Mouse (Mus musculus) forebrain, embryonic 13.5 days (tissue): ENCODE results near the gene Otub2. TPM values are rescaled to one million over a fixed set of nuclear protein-coding genes. Genes with fewer than 3 reads are reported as not detected.

Source experiments
- ATAC-seq: fragments of 200-750 bp; cut with Nextera tagmentation; 2 replicates; pipeline ENCODE4 v1.8.0; 2017
- H3K27ac ChIP-seq: fragments of 300-500 bp; sonication (generic); 2 replicates; pipeline ENCODE4 v1.5.1; 2015; ENCODE audit warnings: inconsistent platforms, mild to moderate bottlenecking, moderate library complexity
- H3K27me3 ChIP-seq: fragments of 300-500 bp; sonication (generic); 2 replicates; pipeline ENCODE4 v1.6.1; 2015; ENCODE audit warnings: mild to moderate bottlenecking, inconsistent platforms
- H3K36me3 ChIP-seq: fragments of 300-500 bp; sonication (generic); 2 replicates; pipeline ENCODE4 v1.6.1; 2015; ENCODE audit warnings: mild to moderate bottlenecking, inconsistent platforms; ENCODE audit not compliant: poor library complexity, severe bottlenecking
- H3K4me1 ChIP-seq: fragments of 300-500 bp; sonication (generic); 2 replicates; pipeline ENCODE4 v1.6.1; 2015; ENCODE audit warnings: inconsistent platforms
- H3K4me2 ChIP-seq: fragments of 300-500 bp; sonication (generic); 2 replicates; pipeline ENCODE4 v1.6.1; 2015; ENCODE audit warnings: inconsistent platforms, mild to moderate bottlenecking, moderate library complexity
- H3K4me3 ChIP-seq: fragments of 300-500 bp; sonication (generic); 2 replicates; pipeline ENCODE4 v1.5.1; 2015; ENCODE audit warnings: mild to moderate bottlenecking, inconsistent platforms
- H3K9ac ChIP-seq: fragments of 300-500 bp; sonication (generic); 2 replicates; pipeline ENCODE4 v1.6.1; 2015; ENCODE audit warnings: mild to moderate bottlenecking, inconsistent platforms
- H3K9me3 ChIP-seq: fragments of 300-500 bp; sonication (generic); replicated peaks from 2 replicates; pipeline ENCODE4 v1.6.1; 2016; ENCODE audit warnings: inconsistent platforms
- WGBS: fragments of 180-500 bp; shearing (Covaris S2); methylation state at CpG from one replicate; pipeline ENCODE4 v1.1.7; 2015; 5-methylcytosine and 5-hydroxymethylcytosine counted together
- polyA plus RNA-seq: library from polyadenylated mRNA; unstranded; fragments of >200 nt; fragmentation: Nextera tagmentation; extraction: Ambion mirVana; gene quantifications from 2 replicates; pipeline ENCODE4 v1.2.1, GENCODE M21; 2015

The Otub2 gene
- polyA plus RNA-seq, 1 experiment from 2014 or later, result 14.5 TPM

- no peak overlapping the region for H3K9ac ChIP-seq
- no peak overlapping the region for H3K4me2 ChIP-seq
- H3K4me3 ChIP-seq, result no peak overlapping the region
- H3K27ac ChIP-seq, result no peak overlapping the region
- no peaks in the 10 kb centered on the region for H3K27me3 ChIP-seq
- no peaks in the 10 kb centered on the region for H3K4me1 ChIP-seq
- no peak for ATAC-seq
- no peaks in the 10 kb centered on the region for H3K9me3 ChIP-seq
- H3K36me3 ChIP-seq, result no peaks in the 10 kb centered on the region
- WGBS, result 70% methylated on average over 4 of the region's 4 CpGs
Observed at GRCm38 (mm10) chr12:103358951-103359801, 29.3 kb upstream of the Otub2 start.

- Histone ChIP-seq H3K9me3 (no peaks in the 10 kb centered on the region), H3K4me2 (no peak overlapping the region), H3K27ac (no peak overlapping the region), H3K4me1 (no peaks in the 10 kb centered on the region), H3K4me3 (no peak overlapping the region), H3K9ac (no peak overlapping the region), H3K36me3 (no peaks in the 10 kb centered on the region), H3K27me3 (no peaks in the 10 kb centered on the region)
- no peak for ATAC-seq
- 84% methylated on average over 8 of the region's 8 CpGs for WGBS
Observed at GRCm38 (mm10) chr12:103360812-103361211, 27.7 kb upstream of the Otub2 start.

GRCm38 (mm10) chr12:103361539-103362307, 26.8 kb upstream of the Otub2 start:
- H3K4me2 ChIP-seq, result no peak overlapping the region
- no peaks in the 10 kb centered on the region for H3K27me3 ChIP-seq
- no peak overlapping the region for H3K4me3 ChIP-seq
- H3K27ac ChIP-seq, result no peak overlapping the region
- ATAC-seq, result no peak
- no peaks in the 10 kb centered on the region for H3K9me3 ChIP-seq
- H3K4me1 ChIP-seq, result no peaks in the 10 kb centered on the region
- 89% methylated on average over 17 of the region's 17 CpGs for WGBS
- no peaks in the 10 kb centered on the region for H3K36me3 ChIP-seq
- H3K9ac ChIP-seq, result no peak overlapping the region

GRCm38 (mm10) chr12:103362336-103362735, 26.1 kb upstream of the Otub2 start:
- peaks cover under 1% of the 10 kb centered on the region; the same call in 1 of the 2 replicates for H3K4me1 ChIP-seq
- no peaks in the 10 kb centered on the region for H3K36me3 ChIP-seq
- H3K27ac ChIP-seq, result no peak overlapping the region
- H3K4me3 ChIP-seq, result no peak overlapping the region
- H3K4me2 ChIP-seq, result no peak overlapping the region
- no peak for ATAC-seq
- H3K9me3 ChIP-seq, result no peaks in the 10 kb centered on the region
- WGBS, result 79% methylated on average over 3 of the region's 3 CpGs
- H3K9ac ChIP-seq, result no peak overlapping the region
- no peaks in the 10 kb centered on the region for H3K27me3 ChIP-seq

GRCm38 (mm10) chr12:103367171-103367570, 21.3 kb upstream of the Otub2 start:
- Histone ChIP-seq H3K36me3 (no peaks in the 10 kb centered on the region), H3K4me1 (peaks cover 4% of the 10 kb centered on the region; the same call in 1 of the 2 replicates), H3K27me3 (0 out of 2 replicates have a peak, but pooled peaks cover 3% of the 10 kb centered on the region), H3K27ac (no peak overlapping the region), H3K4me2 (no peak overlapping the region), H3K9me3 (no peaks in the 10 kb centered on the region), H3K4me3 (no peak overlapping the region), H3K9ac (no peak overlapping the region)
- WGBS, result 76% methylated on average over 2 of the region's 2 CpGs
- ATAC-seq, result no peak

- H3K4me2 ChIP-seq, result peak overlapping the region; percentile 24; the same call in 1 of the 2 replicates
- peak; percentile 84 for ATAC-seq
- H3K9me3 ChIP-seq, result no peaks in the 10 kb centered on the region
- 19% methylated on average over 18 of the region's 18 CpGs for WGBS
- H3K4me3 ChIP-seq, result no peak overlapping the region
- H3K36me3 ChIP-seq, result no peaks in the 10 kb centered on the region
- H3K9ac ChIP-seq, result no peak overlapping the region
- 0 out of 2 replicates have a peak, but pooled peaks cover 3% of the 10 kb centered on the region for H3K27me3 ChIP-seq
- no peak overlapping the region for H3K27ac ChIP-seq
- peaks cover 4% of the 10 kb centered on the region; the same call in 1 of the 2 replicates for H3K4me1 ChIP-seq
Observed at GRCm38 (mm10) chr12:103367620-103368325, 20.7 kb upstream of the Otub2 start.

- 88% methylated on average over 7 of the region's 7 CpGs for WGBS
- Histone ChIP-seq H3K27me3 (0 out of 2 replicates have a peak, but pooled peaks cover 3% of the 10 kb centered on the region), H3K9ac (no peak overlapping the region), H3K4me2 (peak overlapping the region; percentile 24; the same call in 1 of the 2 replicates), H3K36me3 (no peaks in the 10 kb centered on the region), H3K27ac (no peak overlapping the region), H3K9me3 (no peaks in the 10 kb centered on the region), H3K4me1 (peaks cover 4% of the 10 kb centered on the region; the same call in 1 of the 2 replicates), H3K4me3 (no peak overlapping the region)
- peak; percentile 11; the same call in 1 of the 2 replicates for ATAC-seq
Observed at GRCm38 (mm10) chr12:103368326-103368669, 20.2 kb upstream of the Otub2 start.

- no peak for ATAC-seq
- H3K27ac ChIP-seq, result no peak overlapping the region
- H3K36me3 ChIP-seq, result no peaks in the 10 kb centered on the region
- no peak overlapping the region for H3K4me3 ChIP-seq
- peaks cover 4% of the 10 kb centered on the region; the same call in 1 of the 2 replicates for H3K4me1 ChIP-seq
- H3K27me3 ChIP-seq, result 0 out of 2 replicates have a peak, but pooled peaks cover 3% of the 10 kb centered on the region
- no peak overlapping the region for H3K9ac ChIP-seq
- H3K9me3 ChIP-seq, result no peaks in the 10 kb centered on the region
- H3K4me2 ChIP-seq, result no peak overlapping the region
- WGBS, result 72% methylated on average over 2 of the region's 2 CpGs
Observed at GRCm38 (mm10) chr12:103368777-103369176, 19.7 kb upstream of the Otub2 start.

- Histone ChIP-seq H3K36me3 (no peaks in the 10 kb centered on the region), H3K4me2 (no peak overlapping the region), H3K4me1 (peaks cover 4% of the 10 kb centered on the region; the same call in 1 of the 2 replicates), H3K9me3 (no peaks in the 10 kb centered on the region), H3K4me3 (no peak overlapping the region), H3K27me3 (0 out of 2 replicates have a peak, but pooled peaks cover 3% of the 10 kb centered on the region), H3K9ac (no peak overlapping the region), H3K27ac (no peak overlapping the region)
- ATAC-seq, result no peak
- 81% methylated on average over 4 of the region's 4 CpGs for WGBS
Observed at GRCm38 (mm10) chr12:103370861-103371260, 17.6 kb upstream of the Otub2 start.

- no peaks in the 10 kb centered on the region for H3K36me3 ChIP-seq
- WGBS, result 29% methylated on average over 6 of the region's 6 CpGs
- 0 out of 2 replicates have a peak, but pooled peaks cover 3% of the 10 kb centered on the region for H3K27me3 ChIP-seq
Observed at GRCm38 (mm10) chr12:103371711-103372110, 16.8 kb upstream of the Otub2 start.

GRCm38 (mm10) chr12:103373530-103374236, 14.8 kb upstream of the Otub2 start:
- WGBS, result 80% methylated on average over 8 of the region's 8 CpGs
- H3K9me3 ChIP-seq, result no peaks in the 10 kb centered on the region
- peaks cover 8% of the 10 kb centered on the region; the same call in 1 of the 2 replicates for H3K4me1 ChIP-seq
- H3K9ac ChIP-seq, result no peak overlapping the region
- no peak for ATAC-seq
- H3K4me3 ChIP-seq, result no peak overlapping the region
- 0 out of 2 replicates have a peak, but pooled peaks cover 3% of the 10 kb centered on the region for H3K27me3 ChIP-seq
- no peaks in the 10 kb centered on the region for H3K36me3 ChIP-seq
- no peak overlapping the region for H3K4me2 ChIP-seq
- H3K27ac ChIP-seq, result no peak overlapping the region

More at GRCm38 (mm10) chr12:103371711-103372110, 16.8 kb upstream of the Otub2 start:
- peaks cover 12% of the 10 kb centered on the region; the same call in 1 of the 2 replicates for H3K4me1 ChIP-seq
- ATAC-seq, result no peak
- H3K9me3 ChIP-seq, result no peaks in the 10 kb centered on the region
- no peak overlapping the region for H3K27ac ChIP-seq
- no peak overlapping the region for H3K4me2 ChIP-seq
- no peak overlapping the region for H3K9ac ChIP-seq
- H3K4me3 ChIP-seq, result no peak overlapping the region
